Mouse (Mus musculus): ENCODE measurements around the gene Gpr27. TPM values are rescaled to one million over a fixed set of nuclear protein-coding genes. Genes with fewer than 3 reads are reported as not detected.

Gpr27 gene
- total RNA-seq, 2 experiments from 2014 or later = 7.2 to 7.3 TPM

DNA sequence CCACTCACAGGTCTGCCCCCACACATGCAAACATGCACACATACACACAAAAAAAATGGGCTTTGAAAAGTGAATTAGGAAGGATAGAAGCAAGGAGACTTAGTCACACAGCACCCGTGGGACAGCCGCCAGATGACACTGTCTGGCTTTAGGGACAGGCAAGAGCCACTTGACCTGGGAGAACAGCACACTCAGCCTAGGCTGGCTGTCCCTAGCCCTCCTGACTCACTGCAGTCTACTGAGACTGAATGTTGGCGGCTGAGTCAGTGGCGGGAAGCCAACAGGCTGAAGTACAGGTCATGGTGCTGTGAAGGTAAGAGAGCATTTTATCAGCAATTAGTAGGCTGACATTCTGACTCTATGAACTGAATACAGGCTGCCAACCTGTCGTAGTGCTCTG lies 42.2 kb downstream of the Gpr27 start:
- no peak for DNase-seq (ENCODE audit: low spot score in 2 of 2)

DNA sequence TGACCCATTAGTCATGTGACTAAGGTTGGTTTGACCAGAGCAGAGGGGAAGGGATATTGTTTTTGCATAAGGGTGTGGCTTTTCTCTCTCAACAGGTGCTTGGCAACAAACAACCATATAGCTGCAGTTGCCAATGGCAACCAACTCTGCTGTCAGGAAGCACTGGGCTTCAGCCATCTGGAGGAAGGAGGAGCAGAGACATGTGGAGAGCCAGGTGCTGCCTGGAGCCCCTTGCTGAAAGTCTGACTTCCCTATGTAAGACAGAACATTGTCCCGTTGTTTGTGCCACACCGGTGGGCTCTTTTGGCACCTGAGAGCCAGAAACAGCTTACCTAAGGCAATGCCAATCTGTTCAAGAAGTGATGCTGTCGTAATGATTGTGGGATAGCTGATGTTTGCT lies 50.4 kb downstream of the Gpr27 start:
- no peak for DNase-seq (ENCODE audit: low spot score in 2 of 2)

Other genes starting within 250 kb of the Gpr27 start
- gene Foxp1, start 170.0 kb upstream of the Gpr27 start, total RNA-seq (2021) = 10 to 100 TPM; 69.8 to 75.1 TPM
- gene Eif4e3, start 25.9 kb upstream of the Gpr27 start, total RNA-seq (2021) = 10 to 100 TPM; 13.6 to 15.4 TPM
- gene Gm20696, start 25.9 kb upstream of the Gpr27 start, total RNA-seq (2021) = 1 to 10 TPM; 6.2 to 6.8 TPM
- gene Prok2, start 33.7 kb downstream of the Gpr27 start, total RNA-seq (2021) = under 1 TPM in 1 of 2 experiments, not detected in 1; 0.25 TPM

Data from adrenal gland, postnatal 4 days (tissue).